Mouse (Mus musculus): ENCODE measurements at regions not wholly inside any gene's neighbourhood (a gene's known extent, or its start where the extent isn't known, plus 50 kb on each side); places are given as distances from the start of the nearest gene placed in this dataset.

DNA sequence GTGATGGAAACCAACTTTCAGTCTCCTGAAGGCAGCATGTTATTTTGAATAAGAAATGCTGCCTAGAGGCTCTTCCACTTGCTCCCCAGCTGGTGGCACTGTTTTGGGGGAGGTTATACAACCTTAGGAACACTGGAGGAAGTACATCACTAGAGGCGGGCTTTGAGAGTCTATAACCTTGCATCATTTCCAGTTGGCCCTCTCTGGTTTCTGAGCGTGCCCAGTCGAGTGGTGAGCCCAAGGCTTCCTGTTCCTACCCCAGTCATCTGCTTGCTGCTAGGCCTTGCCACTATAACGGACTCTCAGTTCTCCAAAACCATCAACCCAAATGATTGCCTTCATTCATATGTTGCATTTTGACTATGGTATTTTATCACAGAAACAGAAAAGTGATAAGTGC is 302.5 kb upstream of the Hs6st1 start:
- TF ChIP-seq CTCF (IDR thresholded peaks at IDR 0.05; ENCODE audit: extremely low read depth, insufficient read depth, insufficient read length, insufficient replicate concordance): no peak
- no peak for TF ChIP-seq POLR2A (IDR thresholded peaks at IDR 0.05; ENCODE audit: low read depth, low read length)
